Mouse (Mus musculus): ENCODE measurements at regions not wholly inside any gene's neighbourhood (a gene's known extent, or its start where the extent isn't known, plus 50 kb on each side); places are given as distances from the start of the nearest gene placed in this dataset.
A peak's percentile ranks its signal among the peaks of the same experiment; 100 is the strongest.

- no peak for DNase-seq
Measured at GRCm38 (mm10) chr15:27303856-27304255, 162.6 kb upstream of the Ank start.

DNA sequence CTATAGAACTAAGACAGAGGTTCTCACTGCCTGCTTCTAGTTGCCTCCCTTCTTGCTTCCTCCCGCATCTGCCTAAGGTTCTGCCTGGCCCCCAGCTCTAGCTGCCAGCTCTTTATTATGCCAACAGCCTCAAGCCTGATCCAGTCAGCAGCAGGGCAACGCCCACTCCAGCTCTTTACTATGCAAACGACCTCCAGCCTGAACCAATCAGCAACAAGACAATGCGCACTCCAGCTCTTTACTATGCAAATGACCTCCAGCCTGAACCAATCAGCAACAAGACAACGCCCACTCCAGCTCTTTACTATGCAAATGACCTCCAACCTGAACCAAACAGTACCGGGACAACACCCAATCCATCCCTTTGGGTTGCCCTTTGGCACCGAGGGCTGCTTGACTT, 162.2 kb upstream of the Ank start:
- no peak for DNase-seq

- DNase-seq = no peak
Measured at GRCm38 (mm10) chr15:27305035-27305434, 161.4 kb upstream of the Ank start.

- DNase-seq = no peak
Measured at GRCm38 (mm10) chr15:27308639-27309038, 157.8 kb upstream of the Ank start.

DNA sequence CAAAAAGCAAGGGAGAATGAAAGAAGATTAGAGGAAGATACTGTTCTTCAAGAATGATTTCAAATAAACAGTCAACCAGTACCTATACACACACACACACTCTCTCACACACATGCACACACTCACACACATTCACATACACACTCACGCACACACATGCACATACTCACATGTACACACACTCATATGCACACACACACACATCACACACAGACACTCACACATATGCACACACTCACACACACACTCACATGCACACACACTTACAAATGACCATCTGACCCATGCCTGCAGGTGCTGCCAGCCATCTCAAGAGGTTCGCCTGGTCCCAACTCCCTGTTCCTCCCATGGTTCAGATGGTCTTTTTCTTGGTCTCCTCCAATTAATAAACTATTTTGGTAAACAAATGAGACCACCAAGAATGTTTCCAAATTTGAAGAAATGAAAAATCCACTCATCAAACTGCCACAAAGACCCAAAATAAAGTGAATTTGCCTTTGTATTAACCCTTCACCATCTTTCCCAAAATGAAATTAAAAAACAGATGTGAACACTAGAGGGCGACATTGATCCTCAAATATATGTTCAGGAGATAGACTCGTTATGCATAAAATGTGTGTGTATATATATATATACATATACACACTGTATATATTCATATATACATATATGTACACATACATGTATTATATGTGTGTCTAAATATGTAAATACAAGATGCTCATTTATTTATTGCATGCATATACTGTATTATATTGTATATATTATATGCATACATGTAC, 150.3 kb upstream of the Ank start:
- no peak for DNase-seq

GRCm38 (mm10) chr15:27316746-27317129, 149.7 kb upstream of the Ank start:
- no peak for DNase-seq

GRCm38 (mm10) chr15:27321915-27322665, 144.4 kb upstream of the Ank start:
- no peak for DNase-seq

- peak; percentile 82 to 85 for DNase-seq
Measured at GRCm38 (mm10) chr15:27325847-27326548, 140.5 kb upstream of the Ank start.

DNA sequence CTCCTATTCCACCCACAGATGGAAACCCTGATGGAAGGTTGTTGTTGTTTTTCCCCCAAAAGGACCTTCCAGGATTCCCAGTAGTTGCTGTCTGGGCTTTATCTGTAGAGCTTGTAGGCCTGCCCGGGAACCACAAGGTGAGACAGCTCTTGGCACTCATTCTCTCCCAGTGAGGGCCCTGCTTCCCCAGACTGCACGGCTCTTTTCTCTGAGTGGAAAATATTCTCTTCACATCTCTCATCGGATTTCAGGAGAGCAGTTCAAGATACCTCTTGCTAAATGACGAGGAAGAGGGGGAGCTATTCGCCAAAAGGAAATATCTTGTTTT, 140.0 kb upstream of the Ank start:
- DNase-seq = peak; percentile 46 to 54

GRCm38 (mm10) chr15:27327744-27328143, 138.7 kb upstream of the Ank start:
- no peak for DNase-seq

GRCm38 (mm10) chr15:27328441-27328840, 138.0 kb upstream of the Ank start:
- no peak for DNase-seq

DNA sequence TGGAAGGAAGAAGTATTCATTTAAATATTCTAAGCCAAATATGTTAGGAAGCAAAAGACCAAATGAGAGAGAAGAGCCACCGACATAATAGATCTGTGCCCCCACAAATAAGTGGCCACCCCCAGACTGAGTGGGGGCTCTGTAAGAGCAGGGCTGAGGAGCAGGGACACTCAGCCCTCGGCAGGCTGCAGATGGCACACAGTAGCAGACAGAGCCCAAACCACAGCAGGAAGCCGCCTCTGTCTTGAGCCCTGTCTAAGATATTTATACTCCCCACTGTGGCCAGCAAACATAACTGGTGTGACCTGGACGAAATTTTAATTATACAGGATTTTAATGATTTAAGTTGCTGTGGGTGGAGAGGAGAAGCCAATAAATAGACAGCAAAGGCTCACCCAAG, 126.4 kb upstream of the Ank start:
- peak; percentile 52 to 55 for DNase-seq

- peak; percentile 77 to 82 for DNase-seq
Measured at GRCm38 (mm10) chr15:27341518-27341976, 124.9 kb upstream of the Ank start.

DNA sequence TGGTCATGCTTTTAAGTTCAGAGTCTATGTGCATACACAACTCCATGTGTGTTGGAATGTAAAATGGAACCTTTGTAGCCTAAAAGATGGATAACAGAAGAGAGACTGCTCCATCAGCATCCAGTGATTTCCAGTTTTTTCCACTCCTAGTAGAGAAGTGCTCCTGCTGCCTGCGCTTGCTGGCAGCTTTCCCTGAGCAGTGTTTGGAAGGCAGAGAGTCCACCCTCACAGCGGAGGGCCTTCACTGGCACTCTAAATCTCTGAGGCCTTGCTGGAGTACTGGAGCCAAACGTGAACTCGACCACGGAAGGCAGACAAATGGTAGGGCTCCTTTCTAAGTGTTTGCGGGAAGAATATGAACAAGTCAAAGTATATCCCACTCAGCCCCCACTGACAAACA, 108.0 kb upstream of the Ank start:
- DNase-seq = peak; percentile 67 to 84

GRCm38 (mm10) chr15:27359271-27359670, 107.2 kb upstream of the Ank start:
- no peak for DNase-seq

DNA sequence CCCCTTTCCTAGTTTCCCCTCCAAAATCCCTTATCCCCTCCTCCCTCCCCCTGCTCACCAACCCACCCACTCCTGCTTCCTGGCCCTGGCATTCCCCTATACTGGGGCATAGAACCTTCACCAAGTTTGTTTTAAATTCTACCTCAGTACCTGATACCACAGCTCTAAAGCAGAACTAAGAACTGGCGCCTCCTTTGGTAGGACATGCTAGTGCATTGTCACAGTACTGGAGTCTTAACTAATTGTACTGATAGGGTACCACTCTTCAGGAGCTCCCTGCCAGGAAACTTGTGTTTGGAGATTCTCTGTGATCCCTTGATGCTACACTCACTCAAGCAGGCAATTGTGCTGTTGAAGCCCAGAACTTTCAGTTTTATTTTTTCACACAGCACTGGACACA, 92.0 kb upstream of the Ank start:
- DNase-seq = no peak

GRCm38 (mm10) chr15:27378601-27379094, 87.8 kb upstream of the Ank start:
- no peak for DNase-seq

DNA sequence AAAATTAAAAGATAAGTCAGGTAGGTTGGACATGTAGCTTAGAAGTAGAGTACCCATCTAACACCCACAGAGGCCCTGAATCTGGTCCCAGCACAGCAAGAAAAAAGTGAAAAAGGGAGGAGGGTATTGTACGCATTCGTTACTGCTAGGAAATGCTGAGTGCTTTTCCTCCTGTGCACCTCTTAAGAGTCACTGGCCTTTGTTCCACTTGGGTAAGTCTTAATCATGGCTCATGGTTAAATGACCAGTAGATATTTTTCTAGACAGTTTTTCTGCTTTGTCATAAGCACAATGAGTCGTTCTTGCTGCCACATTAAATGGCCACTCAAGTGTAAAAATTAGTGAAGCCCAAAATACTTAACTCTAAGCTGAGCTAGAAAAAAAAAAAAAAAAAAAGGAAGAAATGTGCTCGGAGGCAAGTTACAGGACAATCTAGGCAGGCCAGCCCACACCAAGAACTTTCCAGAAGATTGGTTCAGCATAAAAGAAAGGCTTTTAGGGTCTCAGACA, 86.0 kb upstream of the Ank start:
- DNase-seq = no peak

- DNase-seq = no peak
Measured at GRCm38 (mm10) chr15:27381565-27381964, 84.9 kb upstream of the Ank start.

- DNase-seq = no peak
Measured at GRCm38 (mm10) chr15:27390567-27390966, 75.9 kb upstream of the Ank start.

GRCm38 (mm10) chr15:27405721-27406161, 60.7 kb upstream of the Ank start:
- no peak for DNase-seq

- no peak for DNase-seq
Measured at GRCm38 (mm10) chr15:27409856-27410255, 56.6 kb upstream of the Ank start.

GRCm38 (mm10) chr15:27412304-27412703, 54.2 kb upstream of the Ank start:
- DNase-seq = no peak

Data from cerebellum, postnatal 25 days (tissue).